12 mouse cellular contexts compared by ENCODE assay signal in the genomic region with DNA sequence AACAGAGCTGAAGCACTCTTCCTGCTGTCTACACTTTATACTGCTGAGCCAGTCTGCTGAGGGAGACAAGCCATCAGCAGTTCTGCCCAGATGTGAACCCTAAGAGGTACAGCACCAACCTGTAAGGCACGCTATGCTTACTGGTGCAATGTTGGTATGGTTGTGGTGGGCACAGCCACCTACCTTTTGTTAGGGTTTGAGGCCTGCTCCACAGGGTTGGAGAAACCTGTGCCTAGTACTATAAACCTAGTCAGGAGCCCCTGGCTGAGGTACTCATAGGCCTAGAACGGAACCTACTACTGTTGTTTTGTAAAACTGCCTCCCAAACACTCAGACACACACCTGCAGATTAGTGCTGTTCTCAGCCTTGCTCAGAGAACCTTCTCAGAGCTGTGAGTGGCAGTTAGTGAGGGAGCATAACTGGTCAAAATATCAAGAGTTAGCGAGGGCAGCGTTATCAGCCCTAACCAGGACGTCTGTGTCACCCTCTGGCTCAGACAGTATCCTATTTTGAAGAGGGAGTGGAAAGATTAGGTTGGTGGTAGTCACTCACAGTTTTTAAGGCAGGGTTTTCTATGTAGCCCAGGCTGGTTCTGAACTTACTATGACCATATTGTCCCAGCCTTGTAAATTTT. TPM values are rescaled to one million over a fixed set of nuclear protein-coding genes. Genes with fewer than 3 reads are reported as not detected.
A peak's percentile ranks its signal among the peaks of the same experiment; 100 is the strongest.
DNase-seq lines count a peak whose midpoint lies in the region; ATAC-seq lines count a peak whose summit lies in the region.
"Had no signal": no experiment of that assay in that cellular context is flagged by ENCODE, and none has a peak within 500 bp of the region (broad histone marks: within the 10 kb centered on the region; RNA-seq: fewer than 3 reads in every experiment).

No protein-coding gene starts in this region.

- peaks cover 60% of the 10 kb centered on the region for H3K4me1 ChIP-seq in heart, embryonic 13.5 days
- peaks cover 63% of the 10 kb centered on the region for H3K4me1 ChIP-seq in liver, embryonic 11.5 days (replicated peaks; ENCODE audit: control insufficient read depth, insufficient read depth, low read length)
- H3K4me1 ChIP-seq: forebrain, embryonic 10.5 days had no signal

- no peak for DNase-seq in heart, postnatal 25 days (ENCODE audit: low spot score)
- DNase-seq in 416B (ENCODE audit: low read depth): peak; percentile 59
- peak; percentile 89 for DNase-seq in c-Kit-positive CD71-positive TER-119-positive erythroid progenitor cells, embryonic 14.5 days (ENCODE audit: low spot score)
- DNase-seq in liver, embryonic 11.5 days (ENCODE audit: low spot score): no peak
- DNase-seq in Muller cell, postnatal 12 days (ENCODE audit: inconsistent ontology term): no peak
- no peak for DNase-seq in ovary, adult 18-20 months (ENCODE audit: low spot score)
- DNase-seq: gastrocnemius, postnatal 36 days; kidney, adult 8-10 months; lung, postnatal 14 days had no signal

- intact Hi-C loops in heart, postnatal 25 days (cut with DNase I): no loop called here

- no peaks in the 10 kb centered on the region for H3K27me3 ChIP-seq in heart, embryonic 13.5 days (replicated peaks)
- H3K27me3 ChIP-seq in liver, embryonic 11.5 days (replicated peaks; ENCODE audit: control insufficient read depth, insufficient read depth, low read length): no peaks in the 10 kb centered on the region

- H3K9me3 ChIP-seq in heart, embryonic 13.5 days: no peaks in the 10 kb centered on the region
- no peaks in the 10 kb centered on the region for H3K9me3 ChIP-seq in liver, embryonic 11.5 days (ENCODE audit: control insufficient read depth, low read length)
- H3K9me3 ChIP-seq: forebrain, embryonic 10.5 days had no signal

- H3K9ac ChIP-seq in heart, embryonic 13.5 days: peak overlapping the region; percentile 6; the same call in 1 of the 2 replicates
- H3K9ac ChIP-seq in liver, embryonic 11.5 days (ENCODE audit: low read depth, low read length): peak overlapping the region; percentile 66

- peak overlapping the region; percentile 21 for H3K4me2 ChIP-seq in heart, embryonic 13.5 days
- H3K4me2 ChIP-seq in liver, embryonic 11.5 days: peak overlapping the region; percentile 57

- peak; percentile 53; the same call in 1 of the 2 replicates for ATAC-seq in heart, embryonic 13.5 days (ENCODE audit: extremely low read depth, insufficient number of reproducible peaks, low FRiP score, low TSS enrichment)
- ATAC-seq in liver, embryonic 11.5 days (replicated peaks; ENCODE audit: low FRiP score): peak; percentile 92
- no peak for ATAC-seq in inflammation-experienced regulatory T-cells, adult 6 months

- H3K4me3 ChIP-seq in heart, embryonic 13.5 days: no peak overlapping the region
- H3K4me3 ChIP-seq in liver, embryonic 11.5 days (ENCODE audit: low read depth, low read length): peak overlapping the region; percentile 4; the same call in 1 of the 2 replicates
- H3K4me3 ChIP-seq: forebrain, embryonic 10.5 days had no signal

- peak overlapping the region; percentile 70 for H3K27ac ChIP-seq in heart, embryonic 13.5 days (replicated peaks)
- peak overlapping the region; percentile 99 for H3K27ac ChIP-seq in liver, embryonic 11.5 days (ENCODE audit: low read depth, low read length)

- H3K36me3 ChIP-seq in heart, embryonic 13.5 days: peaks cover 13% of the 10 kb centered on the region; the same call in 1 of the 2 replicates
- peaks cover 7% of the 10 kb centered on the region; the same call in 1 of the 2 replicates for H3K36me3 ChIP-seq in liver, embryonic 11.5 days (ENCODE audit: control insufficient read depth, insufficient read depth, low read length)

- WGBS in heart, embryonic 13.5 days: 35% methylated on average over 5 of the region's 5 CpGs
- 35% methylated on average over 5 of the region's 5 CpGs for WGBS in liver, embryonic 11.5 days

RNA-seq across cellular contexts. Expression of gene Tbc1d2b, which starts 20.3 kb away (rescaled TPM):
- polyA plus RNA-seq in heart, embryonic 13.5 days (2015; fragmentation: Nextera tagmentation; extraction: Ambion mirVana): 4.5 and 5.2 TPM in 2 replicates
- 10 to 100 TPM; 10.4 to 13.5 TPM for total RNA-seq in heart, postnatal 25 days (2021)
- polyA plus RNA-seq in liver, embryonic 11.5 days (2014; fragmentation: Nextera tagmentation; extraction: Ambion mirVana): 13.2 and 14.2 TPM in 2 replicates
- 10 to 100 TPM; 10.6 to 14.0 (median 10.8) TPM for polyA plus RNA-seq in inflammation-experienced regulatory T-cells, adult 6 months (2017; shearing (Covaris generic))

Comparison
In these comparisons a context has a peak if more than half of its experiments do, and no peak if none do; other contexts are left out.
1. DNase-seq: peak in 416B (single experiment) and c-Kit-positive CD71-positive TER-119-positive erythroid progenitor cells, embryonic 14.5 days (single experiment); none in heart, postnatal 25 days (single experiment), liver, embryonic 11.5 days (single experiment), Muller cell, postnatal 12 days (single experiment) and ovary, adult 18-20 months (single experiment).